Mouse (Mus musculus): ENCODE results near the gene Ppp4r3a. TPM values are rescaled to one million over a fixed set of nuclear protein-coding genes. Genes with fewer than 3 reads are reported as not detected.

The Ppp4r3a gene
- polyA plus RNA-seq, 1 experiment from 2014 or later: 41.8 TPM

DNA sequence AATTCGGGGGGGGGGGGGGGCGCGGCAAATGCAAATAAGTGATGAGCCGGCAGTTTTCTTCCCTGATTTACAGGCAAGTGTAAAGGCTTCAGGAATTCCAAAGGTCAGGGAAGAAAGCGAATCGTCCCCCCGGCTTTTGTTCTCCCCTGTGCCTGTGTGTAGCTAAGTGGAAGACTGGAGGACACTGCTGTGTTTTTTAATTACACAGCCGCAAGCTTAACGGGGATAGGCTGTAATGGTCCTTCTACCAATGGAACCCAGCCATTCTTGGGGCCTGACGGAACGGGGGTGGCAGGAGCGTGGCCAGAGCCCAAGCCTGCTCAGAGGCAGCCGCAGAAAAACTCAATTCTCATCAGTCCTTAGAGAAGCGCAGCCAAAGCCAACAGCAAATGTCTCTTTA lies 56.6 kb downstream of the Ppp4r3a start:
- 16% methylated on average over 14 of the region's 14 CpGs for WGBS
- Histone ChIP-seq H3K4me2 (replicated peaks) (peak overlapping the region; percentile 98), H3K36me3 (no peaks in the 10 kb centered on the region), H3K4me1 (replicated peaks) (peaks cover 15% of the 10 kb centered on the region), H3K4me3 (replicated peaks) (peak overlapping the region; percentile 66), H3K27ac (peak overlapping the region; percentile 70), H3K9ac (peak overlapping the region; percentile 75; the same call in 1 of the 2 replicates), H3K9me3 (no peaks in the 10 kb centered on the region), H3K27me3 (replicated peaks) (no peaks in the 10 kb centered on the region)
- no peak for ATAC-seq

DNA sequence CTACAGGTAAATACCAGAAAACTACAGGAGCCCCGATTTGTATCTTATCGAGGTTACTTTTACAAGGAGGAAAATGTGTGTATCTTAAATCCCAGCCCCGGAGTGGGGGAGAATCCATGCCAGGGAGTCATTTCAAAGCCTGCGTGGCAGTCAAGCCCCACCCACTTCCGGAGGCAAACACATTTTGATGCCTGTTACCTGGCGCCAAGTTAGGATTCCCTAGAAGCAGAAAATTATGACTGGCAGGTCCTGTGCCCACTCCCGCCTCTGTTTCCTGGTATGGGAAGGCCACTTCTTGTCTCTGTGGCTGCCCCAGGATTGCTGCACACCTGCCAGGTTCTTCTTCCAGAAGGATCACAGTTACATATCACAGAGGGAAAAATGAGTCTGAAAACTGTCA lies 57.0 kb downstream of the Ppp4r3a start:
- Histone ChIP-seq H3K9ac (no peak overlapping the region), H3K36me3 (no peaks in the 10 kb centered on the region), H3K27me3 (replicated peaks) (no peaks in the 10 kb centered on the region), H3K9me3 (no peaks in the 10 kb centered on the region), H3K4me1 (replicated peaks) (peaks cover 15% of the 10 kb centered on the region), H3K4me3 (replicated peaks) (peak overlapping the region; percentile 66), H3K4me2 (replicated peaks) (peak overlapping the region; percentile 98), H3K27ac (peak overlapping the region; percentile 70)
- no peak for ATAC-seq
- 41% methylated on average over 7 of the region's 7 CpGs for WGBS

DNA sequence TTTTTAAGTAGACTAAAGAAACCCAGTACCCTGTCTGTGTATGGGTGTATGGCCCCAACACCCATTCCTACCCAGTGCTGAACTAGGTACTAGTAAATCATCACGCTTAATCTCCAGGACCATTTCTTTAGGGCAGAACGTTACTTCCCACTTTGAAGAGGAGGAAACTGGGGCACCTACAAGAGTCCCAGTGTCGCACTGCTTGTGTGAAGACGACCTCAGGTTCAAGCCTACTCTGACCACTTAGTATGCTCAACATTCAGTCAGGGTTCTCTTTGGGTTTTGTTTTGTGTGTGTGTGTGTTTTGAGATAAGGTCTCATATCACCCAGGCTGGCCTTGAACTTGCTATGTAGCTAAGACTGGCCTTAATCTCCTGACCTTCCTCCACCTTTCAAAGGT lies 57.5 kb downstream of the Ppp4r3a start:
- no peak overlapping the region for H3K9ac ChIP-seq
- peak overlapping the region; percentile 70 for H3K27ac ChIP-seq
- H3K27me3 ChIP-seq (replicated peaks): no peaks in the 10 kb centered on the region
- H3K4me3 ChIP-seq (replicated peaks): no peak overlapping the region; the same call in 1 of the 2 replicates
- WGBS: 74% methylated on average over 4 of the region's 4 CpGs
- no peaks in the 10 kb centered on the region for H3K36me3 ChIP-seq
- no peak for ATAC-seq
- H3K4me2 ChIP-seq (replicated peaks): peak overlapping the region; percentile 98
- no peaks in the 10 kb centered on the region for H3K9me3 ChIP-seq
- H3K4me1 ChIP-seq (replicated peaks): peaks cover 15% of the 10 kb centered on the region

DNA sequence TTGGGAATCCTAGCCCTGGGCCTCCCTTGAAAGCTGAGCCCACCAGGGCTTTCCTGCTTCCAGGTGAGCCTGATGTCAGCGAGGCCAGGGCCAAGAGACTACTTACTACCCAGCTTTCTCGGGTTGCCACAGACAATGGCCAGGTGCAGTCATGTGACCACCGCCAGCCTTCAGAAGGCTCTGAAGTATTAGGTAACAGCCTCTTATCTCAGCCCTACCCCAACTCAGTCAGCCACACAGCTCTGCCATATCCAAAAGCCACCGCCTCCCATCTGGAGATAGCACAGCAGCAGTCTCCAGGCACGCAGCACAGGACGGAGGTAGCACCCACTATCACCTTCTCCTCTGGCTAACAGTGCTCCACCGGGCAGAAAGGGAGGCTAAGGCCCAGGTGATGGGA lies 58.1 kb downstream of the Ppp4r3a start:
- H3K9me3 ChIP-seq: no peaks in the 10 kb centered on the region

DNA sequence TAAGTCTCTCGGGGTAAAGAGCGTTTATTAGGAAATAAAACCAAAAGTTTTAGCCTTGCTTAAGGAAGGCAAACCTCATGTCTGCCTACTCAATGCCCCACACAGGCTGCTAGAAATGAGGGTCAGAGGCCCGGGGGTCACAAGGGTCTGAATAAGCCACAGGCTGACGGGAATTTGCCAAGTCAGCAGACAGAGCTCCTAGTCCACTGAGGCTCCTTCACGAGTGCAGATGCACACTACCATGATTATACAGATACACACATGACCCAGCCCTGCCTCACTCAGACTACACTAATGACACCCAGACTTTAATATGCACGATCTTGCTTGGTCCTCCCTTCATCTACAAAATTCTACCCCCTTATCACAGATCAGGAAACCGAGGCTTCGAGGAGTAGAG lies 58.7 kb downstream of the Ppp4r3a start:
- no peaks in the 10 kb centered on the region for H3K27me3 ChIP-seq (replicated peaks)
- no peaks in the 10 kb centered on the region for H3K36me3 ChIP-seq
- H3K4me2 ChIP-seq (replicated peaks): peak overlapping the region; percentile 37
- H3K9me3 ChIP-seq: no peaks in the 10 kb centered on the region
- peak overlapping the region; percentile 4; the same call in 1 of the 2 replicates for H3K9ac ChIP-seq
- peaks cover 19% of the 10 kb centered on the region for H3K4me1 ChIP-seq (replicated peaks)
- ATAC-seq: no peak
- H3K4me3 ChIP-seq (replicated peaks): no peak overlapping the region
- 62% methylated on average over 8 of the region's 8 CpGs for WGBS
- peak overlapping the region; percentile 70 for H3K27ac ChIP-seq

More for the DNA sequence above, 58.1 kb downstream of the Ppp4r3a start:
- ATAC-seq: peak; percentile 79
- Histone ChIP-seq H3K27ac (peak overlapping the region; percentile 70), H3K36me3 (no peaks in the 10 kb centered on the region), H3K9ac (peak overlapping the region; percentile 4; the same call in 1 of the 2 replicates), H3K4me2 (replicated peaks) (peak overlapping the region; percentile 98), H3K4me3 (replicated peaks) (no peak overlapping the region), H3K4me1 (replicated peaks) (peaks cover 15% of the 10 kb centered on the region), H3K27me3 (replicated peaks) (no peaks in the 10 kb centered on the region)
- WGBS: 43% methylated on average over 7 of the region's 7 CpGs

DNA sequence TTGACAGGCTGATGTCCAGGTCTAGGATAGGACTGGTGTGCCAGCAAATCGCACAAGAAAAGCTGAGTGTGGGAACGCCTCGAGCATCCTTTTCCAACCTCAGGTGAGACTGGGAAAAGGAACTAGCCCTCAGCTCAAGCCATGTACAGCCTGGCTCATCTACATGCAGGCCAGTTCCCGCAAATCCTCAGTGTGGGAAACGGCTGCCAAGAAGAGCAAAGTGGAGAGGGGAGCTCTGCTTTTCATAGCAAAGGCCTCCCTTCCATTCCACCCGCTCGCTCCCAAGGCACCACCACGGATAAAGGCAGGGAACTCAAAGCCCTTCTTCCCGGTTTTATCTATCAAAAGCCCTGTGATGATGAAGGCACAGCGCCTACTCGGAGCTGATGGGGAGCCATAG lies 60.4 kb downstream of the Ppp4r3a start:
- Histone ChIP-seq H3K36me3 (no peaks in the 10 kb centered on the region), H3K27ac (no peak overlapping the region), H3K4me1 (replicated peaks) (peaks cover 23% of the 10 kb centered on the region), H3K9ac (no peak overlapping the region), H3K4me3 (replicated peaks) (no peak overlapping the region), H3K9me3 (no peaks in the 10 kb centered on the region), H3K4me2 (replicated peaks) (no peak overlapping the region), H3K27me3 (replicated peaks) (no peaks in the 10 kb centered on the region)
- WGBS: 81% methylated on average over 11 of the region's 11 CpGs
- no peak for ATAC-seq

DNA sequence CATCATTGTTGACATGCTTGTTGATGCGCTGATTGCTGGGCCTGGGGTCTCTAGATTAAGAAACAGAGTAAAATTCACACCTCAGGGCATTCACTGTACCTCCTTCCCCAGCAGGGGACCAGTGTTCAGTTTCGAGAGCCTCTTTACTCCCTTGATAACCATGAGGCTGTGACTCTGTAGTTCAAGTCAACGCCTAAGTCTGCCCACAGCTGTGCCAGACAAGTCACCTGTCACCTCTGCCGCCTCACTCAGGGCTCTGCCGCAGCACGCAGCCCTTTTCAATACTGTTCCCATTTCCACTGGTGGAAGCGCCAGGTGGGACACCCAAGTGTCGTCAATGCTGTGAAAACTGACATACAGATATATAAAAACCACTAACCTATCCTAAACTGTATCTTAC lies 61.1 kb downstream of the Ppp4r3a start:
- H3K27ac ChIP-seq: no peak overlapping the region
- H3K4me3 ChIP-seq (replicated peaks): no peak overlapping the region
- H3K4me1 ChIP-seq (replicated peaks): peaks cover 29% of the 10 kb centered on the region
- ATAC-seq: no peak
- no peak overlapping the region for H3K4me2 ChIP-seq (replicated peaks)
- no peak overlapping the region for H3K9ac ChIP-seq
- H3K36me3 ChIP-seq: no peaks in the 10 kb centered on the region
- no peaks in the 10 kb centered on the region for H3K9me3 ChIP-seq
- no peaks in the 10 kb centered on the region for H3K27me3 ChIP-seq (replicated peaks)
- WGBS: 90% methylated on average over 8 of the region's 8 CpGs

DNA sequence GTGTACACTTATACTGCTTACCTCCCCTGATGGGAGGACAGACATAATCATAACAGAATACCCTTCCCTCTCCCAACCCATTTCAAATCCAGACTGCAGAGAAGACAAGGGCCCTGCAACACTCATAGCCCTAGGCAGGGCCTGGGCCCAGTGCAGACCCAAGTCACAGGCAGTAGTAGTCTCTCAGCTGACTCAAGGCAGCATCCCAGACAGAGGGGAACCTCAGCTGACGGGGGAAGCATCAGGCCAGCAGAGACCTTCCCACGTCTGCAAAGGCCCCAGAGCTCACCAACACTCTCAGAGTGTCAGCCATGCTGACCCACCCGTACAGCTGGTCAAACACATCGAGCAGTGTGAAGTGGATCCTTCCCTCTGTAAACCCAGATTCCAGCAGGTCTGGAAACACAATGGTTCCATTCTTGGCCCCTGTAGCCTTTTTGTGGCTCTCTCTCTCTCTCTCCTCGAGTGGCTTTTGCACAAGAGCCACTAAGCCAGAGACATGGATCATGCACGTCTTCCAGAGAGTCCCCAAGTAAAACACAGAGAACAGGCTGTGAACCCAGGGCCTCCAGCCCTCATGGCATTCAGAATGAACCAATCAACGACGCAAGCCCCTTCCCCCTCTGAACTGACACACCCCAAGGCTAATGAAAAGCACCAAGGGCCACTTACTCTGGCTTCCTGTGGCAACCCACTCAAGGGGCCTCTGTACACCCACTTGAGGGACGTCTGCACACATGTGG lies 61.8 kb downstream of the Ppp4r3a start:
- H3K4me2 ChIP-seq (replicated peaks): no peak overlapping the region
- H3K9ac ChIP-seq: no peak overlapping the region
- no peaks in the 10 kb centered on the region for H3K27me3 ChIP-seq (replicated peaks)
- no peaks in the 10 kb centered on the region for H3K36me3 ChIP-seq
- H3K4me1 ChIP-seq (replicated peaks): peaks cover 29% of the 10 kb centered on the region
- H3K9me3 ChIP-seq: no peaks in the 10 kb centered on the region
- 69% methylated on average over 9 of the region's 9 CpGs for WGBS
- ATAC-seq: no peak
- no peak overlapping the region for H3K4me3 ChIP-seq (replicated peaks)
- no peak overlapping the region for H3K27ac ChIP-seq

DNA sequence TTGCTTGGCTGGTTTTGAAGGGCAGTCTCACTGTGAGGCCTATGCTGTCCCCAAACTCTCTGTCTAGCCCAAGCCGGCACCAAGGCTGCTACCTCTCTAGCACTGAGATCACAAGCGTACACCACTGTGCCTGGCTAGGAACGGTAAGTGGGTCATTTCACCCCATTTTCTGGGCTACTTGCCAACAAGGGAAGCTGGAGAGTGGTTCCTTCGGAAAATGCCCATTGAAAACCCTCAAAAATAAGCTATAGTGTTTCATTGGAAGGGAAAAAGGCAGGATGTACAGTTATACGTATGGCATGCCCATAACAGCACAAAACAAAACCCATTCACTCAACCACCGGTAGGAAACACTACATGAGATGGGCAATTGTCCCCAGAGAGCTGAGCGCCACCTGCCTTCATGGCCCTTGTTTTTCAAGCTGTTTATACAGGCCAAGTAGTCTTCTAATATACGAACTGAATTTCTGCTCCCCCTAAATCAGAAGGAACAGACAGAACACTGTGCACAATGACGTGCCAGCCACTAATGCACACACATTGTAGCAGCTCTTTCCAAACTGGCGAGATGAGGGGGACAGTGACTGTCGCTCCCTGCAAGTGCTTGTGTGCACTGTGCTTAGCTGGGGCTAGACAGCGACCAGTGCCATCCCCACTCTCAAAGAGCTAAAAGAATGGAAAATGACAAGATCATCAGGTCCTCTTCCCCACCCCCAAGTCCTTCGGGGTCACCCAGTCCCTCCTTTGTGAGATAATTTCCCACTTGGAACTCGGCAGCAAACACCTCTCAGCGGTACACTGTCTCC lies 63.1 kb downstream of the Ppp4r3a start:
- no peak overlapping the region for H3K4me2 ChIP-seq (replicated peaks)
- H3K4me1 ChIP-seq (replicated peaks): peaks cover 41% of the 10 kb centered on the region
- no peak overlapping the region for H3K27ac ChIP-seq
- no peak overlapping the region for H3K9ac ChIP-seq
- no peaks in the 10 kb centered on the region for H3K9me3 ChIP-seq
- no peak overlapping the region for H3K4me3 ChIP-seq (replicated peaks)
- H3K27me3 ChIP-seq (replicated peaks): no peaks in the 10 kb centered on the region
- ATAC-seq: no peak
- no peaks in the 10 kb centered on the region for H3K36me3 ChIP-seq
- WGBS: 83% methylated on average over 15 of the region's 15 CpGs

DNA sequence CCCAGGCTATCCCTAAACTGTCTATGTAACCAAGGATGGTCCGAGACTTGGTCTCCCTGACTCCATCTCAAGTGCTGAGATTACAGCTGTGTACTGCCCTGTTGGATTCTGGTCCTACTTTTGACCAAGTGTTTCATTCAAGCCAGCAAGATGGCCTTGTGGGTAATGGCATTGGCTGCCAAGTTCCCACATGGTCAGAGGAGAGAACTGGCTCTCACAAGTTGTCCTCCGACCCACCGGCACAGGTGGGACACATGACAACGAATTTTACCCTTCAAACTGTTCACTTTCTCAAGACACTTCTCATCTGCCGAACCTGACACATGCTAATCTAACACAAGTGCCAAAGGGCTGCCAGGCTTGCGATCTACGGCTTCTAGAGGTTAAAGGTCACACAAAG lies 64.1 kb downstream of the Ppp4r3a start:
- Histone ChIP-seq H3K9ac (no peak overlapping the region), H3K27me3 (replicated peaks) (no peaks in the 10 kb centered on the region), H3K4me2 (replicated peaks) (no peak overlapping the region), H3K4me3 (replicated peaks) (no peak overlapping the region), H3K9me3 (no peaks in the 10 kb centered on the region), H3K4me1 (replicated peaks) (peaks cover 40% of the 10 kb centered on the region), H3K36me3 (no peaks in the 10 kb centered on the region), H3K27ac (peak overlapping the region; percentile 27; the same call in 1 of the 2 replicates)
- 77% methylated on average over 7 of the region's 7 CpGs for WGBS
- no peak for ATAC-seq

DNA sequence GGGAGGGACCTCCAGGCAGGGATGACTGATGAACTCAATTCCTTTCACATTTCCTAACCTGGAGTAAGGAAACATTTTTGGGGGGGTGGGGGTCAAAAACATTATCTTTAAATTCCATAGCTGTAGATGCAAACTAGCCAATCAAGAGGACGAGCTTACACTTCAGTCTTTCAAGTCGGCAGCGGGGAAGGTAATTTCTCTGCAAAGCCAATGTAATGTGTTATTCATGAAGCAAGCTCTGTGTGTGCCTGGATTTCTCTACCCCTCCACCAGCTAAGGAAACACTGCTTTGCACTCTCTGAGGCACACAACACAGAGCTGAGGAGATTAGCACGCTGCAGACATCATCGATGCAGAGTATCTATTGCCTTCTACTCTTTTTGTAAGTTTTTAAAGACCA lies 64.5 kb downstream of the Ppp4r3a start:
- no peak overlapping the region for H3K9ac ChIP-seq
- H3K4me3 ChIP-seq (replicated peaks): no peak overlapping the region
- no peaks in the 10 kb centered on the region for H3K9me3 ChIP-seq
- no peaks in the 10 kb centered on the region for H3K27me3 ChIP-seq (replicated peaks)
- no peaks in the 10 kb centered on the region for H3K36me3 ChIP-seq
- H3K4me2 ChIP-seq (replicated peaks): 0 out of 2 replicates have a peak overlapping the region, but pooled peaks have one; percentile 45
- H3K4me1 ChIP-seq (replicated peaks): peaks cover 41% of the 10 kb centered on the region
- ATAC-seq: no peak
- WGBS: 61% methylated on average over 5 of the region's 5 CpGs
- H3K27ac ChIP-seq: peak overlapping the region; percentile 44; the same call in 1 of the 2 replicates

DNA sequence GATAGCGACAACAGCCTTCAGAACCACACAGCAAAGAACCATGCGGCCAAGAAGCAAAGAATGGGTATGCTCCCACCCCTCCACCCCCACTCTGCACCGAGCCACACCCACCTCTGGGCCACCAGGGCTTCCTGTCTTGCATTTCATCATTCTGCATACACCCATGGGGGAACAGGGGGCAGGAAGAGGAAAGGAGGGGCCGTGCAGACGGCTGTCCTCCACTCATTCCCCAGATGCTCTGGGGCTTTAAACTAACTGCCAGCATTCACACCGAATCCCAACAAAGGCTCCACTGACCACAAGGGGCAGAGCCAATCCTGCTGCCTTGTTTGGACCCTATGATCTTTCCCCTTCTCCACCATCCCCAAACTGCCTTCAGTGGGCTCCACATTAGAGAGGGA lies 65.5 kb downstream of the Ppp4r3a start:
- Histone ChIP-seq H3K4me1 (replicated peaks) (peaks cover 48% of the 10 kb centered on the region), H3K27ac (peak overlapping the region; percentile 76), H3K27me3 (replicated peaks) (no peaks in the 10 kb centered on the region), H3K4me3 (replicated peaks) (no peak overlapping the region), H3K9me3 (no peaks in the 10 kb centered on the region), H3K36me3 (no peaks in the 10 kb centered on the region), H3K9ac (no peak overlapping the region), H3K4me2 (replicated peaks) (peak overlapping the region; percentile 45)
- whole genome bisulfite sequencing: 15% methylated on average over 6 of the region's 6 CpGs
- ATAC-seq: peak; percentile 17
